Mouse (Mus musculus) kidney, adult 2 months (tissue): ENCODE measurements around the gene Polr1a.

ENCODE experiments used
- CTCF ChIP-seq: fragments of 200-500 bp; conservative IDR thresholded peaks from 2 replicates; pipeline ENCODE4 v1.5.1; 2011; ENCODE audit warnings: low read depth, mild to moderate bottlenecking, control low read depth, low read length, moderate library complexity, mixed read lengths; ENCODE audit not compliant: insufficient read depth, insufficient read length
- POLR2A ChIP-seq: fragments of 200-500 bp; IDR thresholded peaks from one replicate; pipeline ENCODE4 v1.6.1; 2011; ENCODE audit warnings: low read depth, low read length, control low read depth

GRCm38 (mm10) chr6:71976592-71976991, 67.7 kb downstream of the Polr1a start:
- TF ChIP-seq CTCF = no peak
- TF ChIP-seq POLR2A = no peak
